Mouse (Mus musculus) layer of hippocampus, postnatal 36 days (tissue): ENCODE data around the gene Nudt22. TPM values are rescaled to one million over a fixed set of nuclear protein-coding genes. Genes with fewer than 3 reads are reported as not detected.
A peak's percentile ranks its signal among the peaks of the same experiment; 100 is the strongest.
"Not testable (repeated sequence)": the region's sequence is repeated elsewhere in the genome, so short reads cannot be mapped to it uniquely, and the experiment has no call there.

Experiments used
- DNase-seq, 2 experiments: peaks; one replicate each; pipeline ENCODE4 v3.0.0; 2022
- total RNA-seq, 2 experiments: library from RNA; stranded (reverse); gene quantifications; 2 replicates each; pipeline ENCODE4 v1.2.3; 2021

Gene Nudt22
- total RNA-seq, 2 experiments from 2014 or later: 13.8 to 14.3 TPM

- DNase-seq: no peak
Observed at GRCm38 (mm10) chr19:6995255-6995991, 494 bp downstream of the Nudt22 start.

GRCm38 (mm10) chr19:6994489-6994888 is 1.4 kb downstream of the Nudt22 start:
- no peak for DNase-seq

GRCm38 (mm10) chr19:6994002-6994401 is 1.9 kb downstream of the Nudt22 start:
- DNase-seq: no peak

GRCm38 (mm10) chr19:6993011-6993770 is 2.7 kb downstream of the Nudt22 start:
- DNase-seq: no peak

- peak; percentile 93 for DNase-seq
Observed at GRCm38 (mm10) chr19:6992011-6992858, 3.7 kb downstream of the Nudt22 start, which contains the start of gene Dnajc4. Dnajc4 (minus strand) TSS chr19:6992572.

GRCm38 (mm10) chr19:6991166-6991565 is 4.8 kb downstream of the Nudt22 start:
- not testable (repeated sequence) for DNase-seq

GRCm38 (mm10) chr19:6990712-6991111 is 5.2 kb downstream of the Nudt22 start:
- no peak for DNase-seq

- DNase-seq: no peak
Observed at GRCm38 (mm10) chr19:6989251-6989650, 6.7 kb downstream of the Nudt22 start.

GRCm38 (mm10) chr19:6987904-6988285 is 8.0 kb downstream of the Nudt22 start:
- no peak for DNase-seq

GRCm38 (mm10) chr19:6987061-6987903 is 8.6 kb downstream of the Nudt22 start, which contains the start of gene Vegfb:
Vegfb (minus strand) TSS chr19:6987651.
- peak; percentile 62 to 65 for DNase-seq

GRCm38 (mm10) chr19:6985951-6986708 is 9.8 kb downstream of the Nudt22 start:
- DNase-seq: no peak

GRCm38 (mm10) chr19:6985300-6985699 is 10.6 kb downstream of the Nudt22 start:
- DNase-seq: no peak

GRCm38 (mm10) chr19:6983621-6984020 is 12.3 kb downstream of the Nudt22 start:
- no peak for DNase-seq

GRCm38 (mm10) chr19:6981465-6981864 is 14.5 kb downstream of the Nudt22 start:
- DNase-seq: no peak

- DNase-seq: peak; percentile 99
Observed at GRCm38 (mm10) chr19:6980381-6981093, 15.4 kb downstream of the Nudt22 start, which contains the start of gene Fkbp2. Fkbp2 (minus strand) TSS chr19:6980501.

GRCm38 (mm10) chr19:6979486-6980380 is 16.2 kb downstream of the Nudt22 start:
- peak; percentile 99 to 100 for DNase-seq

GRCm38 (mm10) chr19:6979001-6979479 is 16.9 kb downstream of the Nudt22 start:
- DNase-seq: peak in 1 of 2 experiments; percentile 45

GRCm38 (mm10) chr19:6978639-6978974 is 17.3 kb downstream of the Nudt22 start:
- no peak for DNase-seq
